Mouse (Mus musculus) layer of hippocampus, postnatal 36 days (tissue): ENCODE measurements around the gene Lcn10. TPM values are rescaled to one million over a fixed set of nuclear protein-coding genes. Genes with fewer than 3 reads are reported as not detected.
A peak's percentile ranks its signal among the peaks of the same experiment; 100 is the strongest.
"Not testable (repeated sequence)": the region's sequence is repeated elsewhere in the genome, so short reads cannot be mapped to it uniquely, and the experiment has no call there.

ENCODE experiments used
- DNase-seq, 2 experiments: peaks; one replicate each; pipeline ENCODE4 v3.0.0; 2022
- total RNA-seq, 2 experiments: library from RNA; stranded (reverse); gene quantifications; 2 replicates each; pipeline ENCODE4 v1.2.3; 2021

Lcn10 gene
- total RNA-seq = not detected

DNA sequence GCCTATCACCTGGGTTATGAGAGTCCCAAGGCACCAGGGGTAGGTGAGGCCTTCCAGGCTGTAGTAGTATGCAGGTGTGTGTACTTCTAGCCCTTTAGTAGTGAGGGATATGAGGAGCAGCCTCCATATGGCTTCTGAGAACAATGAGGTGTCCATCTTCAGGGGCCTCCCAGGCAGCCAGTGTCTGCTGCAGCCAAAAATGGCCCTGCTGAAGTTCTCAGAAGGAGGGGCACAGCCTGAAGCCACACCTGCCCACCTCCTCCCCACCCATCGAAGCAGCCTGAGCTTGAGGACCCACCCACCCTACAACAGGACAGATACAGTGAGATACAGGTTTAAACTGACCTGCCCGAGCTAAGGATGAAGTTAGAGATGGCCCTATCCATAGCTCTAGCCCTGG is at the start of gene Lcn10:
Gene Lcn10 (plus strand): TSS at position 301 of the 400 bp plus-strand sequence.
- no peak for DNase-seq

DNA sequence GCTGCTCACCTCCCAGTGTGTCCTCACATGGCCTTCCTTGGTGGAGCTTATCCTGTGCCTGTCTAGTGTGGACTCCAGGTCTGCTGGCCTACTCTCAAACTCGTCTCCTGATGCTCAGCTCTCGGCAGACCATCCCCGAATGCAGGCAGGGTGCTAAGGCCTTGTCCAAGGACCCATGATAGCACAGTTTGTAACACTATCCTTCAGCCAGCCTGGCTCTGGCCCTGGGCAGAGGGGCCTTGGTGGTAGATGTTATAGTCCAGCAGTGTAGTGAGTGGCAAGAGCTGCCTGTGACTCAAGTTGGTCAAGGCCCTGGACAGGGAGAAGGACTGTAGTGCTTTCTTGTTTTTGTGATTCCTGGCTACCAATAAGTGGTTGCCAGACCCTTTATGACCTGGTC is 48.9 kb upstream of the Lcn10 start:
- DNase-seq = no peak

DNA sequence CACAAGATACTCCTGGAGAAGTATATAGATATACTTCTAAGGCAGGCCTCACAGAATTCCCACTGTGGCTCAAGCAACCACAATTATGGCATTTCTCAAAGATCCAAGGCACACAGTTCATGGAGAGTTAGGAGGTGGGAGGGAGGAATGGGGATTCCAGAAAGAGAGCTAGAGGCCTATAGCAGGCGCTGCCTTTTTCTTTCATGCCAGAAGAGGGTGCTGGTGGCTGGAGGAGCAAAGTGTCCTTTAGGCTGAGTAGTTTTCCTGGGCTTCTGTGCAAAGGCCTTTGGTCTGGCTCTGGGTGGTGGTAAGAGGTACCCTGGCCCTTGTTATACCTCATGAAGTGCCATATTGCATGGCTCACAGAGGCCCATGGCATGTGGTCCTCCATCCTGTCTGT is 48.5 kb upstream of the Lcn10 start:
- DNase-seq = no peak

DNA sequence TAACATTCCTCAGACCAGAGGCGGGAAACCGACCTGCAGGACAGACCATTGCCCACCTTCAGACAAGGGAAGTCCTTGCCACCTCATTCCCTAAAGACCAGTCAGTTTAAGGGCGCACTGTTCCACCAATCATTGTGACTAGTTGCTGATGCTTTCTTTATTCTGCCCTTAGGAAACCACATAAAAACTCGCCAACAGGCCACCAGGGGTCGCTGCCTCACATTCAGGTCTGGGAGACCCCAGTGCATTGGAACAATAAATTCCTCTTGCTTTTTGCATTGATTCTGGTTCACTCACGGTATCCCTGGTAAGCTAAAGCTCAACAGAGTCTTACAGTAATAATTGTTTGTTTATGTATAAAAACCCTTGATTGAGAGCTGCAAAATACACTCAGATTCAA is 42.6 kb upstream of the Lcn10 start:
- DNase-seq = no peak

DNA sequence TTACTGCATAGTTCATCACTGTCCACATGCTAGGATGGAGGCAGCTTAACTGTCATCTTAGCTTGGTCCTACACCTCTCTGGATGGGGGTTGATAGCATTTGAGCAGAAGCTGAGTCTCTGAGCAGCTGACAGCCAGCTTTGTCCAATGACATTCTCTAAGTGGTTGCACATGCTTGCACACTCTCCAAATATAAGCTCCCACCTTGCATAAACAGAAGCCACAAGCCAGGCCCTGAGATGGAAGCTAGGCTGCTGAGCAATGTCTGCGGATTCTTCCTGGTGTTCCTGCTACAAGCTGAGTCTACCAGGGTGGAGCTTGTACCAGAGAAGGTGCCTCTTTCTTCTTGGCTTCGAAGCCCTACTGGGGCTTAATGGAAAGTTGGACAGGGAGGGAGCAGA is 29.6 kb upstream of the Lcn10 start, which contains the start of gene Lcn8:
Gene Lcn8 (plus strand): TSS at position 219 of the 400 bp plus-strand sequence.
- no peak for DNase-seq

DNA sequence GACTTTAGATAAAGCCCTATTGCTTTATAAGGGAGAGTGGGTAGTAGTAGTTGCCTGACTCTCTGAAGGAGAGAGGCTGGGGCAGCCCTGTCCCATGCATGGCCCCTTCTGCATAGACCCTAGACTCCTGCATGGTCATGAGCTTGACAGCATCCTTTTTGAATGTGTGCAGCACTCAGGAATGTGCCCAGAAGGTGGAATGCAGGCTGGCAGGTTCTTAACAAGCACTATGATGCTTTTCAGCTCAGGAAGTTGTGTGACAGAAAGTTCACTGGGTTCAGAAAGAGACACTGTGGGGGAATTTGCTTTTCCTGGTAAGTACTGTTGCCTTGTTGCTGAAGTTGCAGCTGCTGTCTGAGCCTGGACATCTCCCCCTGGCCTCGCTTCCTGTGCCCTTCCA is 28.0 kb upstream of the Lcn10 start:
- no peak for DNase-seq

DNA sequence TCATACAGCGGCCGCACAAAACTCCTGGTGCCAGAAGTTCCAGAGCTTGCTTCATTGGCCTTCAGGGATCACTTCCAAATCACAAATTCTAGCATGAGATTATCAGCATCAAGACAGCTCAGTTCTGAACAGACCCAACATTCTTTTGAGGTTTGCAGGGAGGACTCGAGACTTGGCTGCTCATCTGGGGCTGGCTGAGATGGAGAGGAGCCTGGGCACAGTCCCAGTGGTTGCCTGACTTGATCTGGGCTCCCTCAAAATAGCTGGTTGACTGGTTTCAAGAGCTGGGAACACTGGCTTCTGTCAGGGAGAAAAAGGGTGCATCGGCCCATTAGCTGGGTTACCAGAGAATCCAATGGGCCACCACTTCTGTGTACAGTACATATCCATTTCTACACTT is 25.8 kb upstream of the Lcn10 start:
- peak in 1 of 2 experiments; percentile 19 for DNase-seq

DNA sequence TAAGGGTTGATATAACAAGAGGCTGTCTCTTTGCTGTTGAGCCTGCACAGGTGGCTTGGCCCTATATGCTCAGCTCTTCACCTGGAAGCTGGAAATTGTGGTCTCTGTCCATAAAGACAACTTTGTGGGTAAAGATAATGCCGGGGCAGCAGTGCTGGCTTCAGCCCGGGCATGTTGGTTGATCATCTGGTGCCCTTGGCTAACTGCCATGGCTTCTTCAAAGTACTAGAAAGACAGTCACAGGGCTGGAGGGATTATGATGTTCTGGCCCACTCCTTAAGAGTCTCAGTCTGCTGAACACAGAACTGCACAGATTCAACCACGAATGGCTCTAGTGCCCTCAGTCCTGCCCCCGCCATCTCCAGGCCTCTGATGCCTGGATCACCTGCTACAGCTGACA is 25.3 kb upstream of the Lcn10 start:
- no peak for DNase-seq

DNA sequence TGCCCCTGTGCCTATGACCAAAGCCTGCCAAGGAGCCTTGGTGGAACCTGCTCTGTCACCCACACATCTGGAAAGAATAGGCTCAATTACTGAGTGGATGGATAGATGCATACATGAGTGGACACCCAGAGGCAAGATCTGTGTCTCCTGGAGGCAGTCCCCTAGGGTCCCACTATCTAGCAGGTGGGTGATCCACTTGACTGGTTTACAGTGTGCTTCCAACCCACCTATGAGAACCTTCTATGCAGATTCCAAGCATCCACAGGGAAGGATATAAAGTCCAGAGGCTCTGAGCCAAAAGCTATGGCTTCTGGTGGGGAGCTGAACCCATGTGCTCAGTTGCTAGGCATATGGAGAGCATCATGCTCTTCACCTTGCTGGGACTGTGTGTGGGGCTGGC is 24.9 kb upstream of the Lcn10 start, which contains the start of gene Lcn5:
Gene Lcn5 (plus strand): TSS at position 301 of the 400 bp plus-strand sequence.
- no peak for DNase-seq

DNA sequence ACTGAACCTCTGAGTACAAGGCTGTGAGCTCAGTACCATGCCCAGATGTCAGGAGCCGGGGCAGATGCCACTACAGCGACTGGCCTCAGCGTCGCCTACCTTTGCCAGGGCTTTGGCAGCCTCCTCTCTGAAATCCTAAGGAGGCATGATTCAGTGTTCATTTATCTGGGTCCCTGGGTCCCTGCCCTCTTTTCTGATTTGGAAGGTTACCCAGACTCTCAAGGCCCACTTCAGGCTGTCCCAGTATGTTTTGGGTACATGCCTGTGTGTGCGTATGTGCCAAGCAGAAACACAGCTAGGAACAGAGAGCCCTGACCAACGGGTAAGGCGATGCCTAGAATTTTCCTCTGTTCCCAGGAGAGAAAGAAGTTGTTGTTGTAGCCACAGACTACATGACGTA is 22.2 kb upstream of the Lcn10 start:
- DNase-seq = no peak

DNA sequence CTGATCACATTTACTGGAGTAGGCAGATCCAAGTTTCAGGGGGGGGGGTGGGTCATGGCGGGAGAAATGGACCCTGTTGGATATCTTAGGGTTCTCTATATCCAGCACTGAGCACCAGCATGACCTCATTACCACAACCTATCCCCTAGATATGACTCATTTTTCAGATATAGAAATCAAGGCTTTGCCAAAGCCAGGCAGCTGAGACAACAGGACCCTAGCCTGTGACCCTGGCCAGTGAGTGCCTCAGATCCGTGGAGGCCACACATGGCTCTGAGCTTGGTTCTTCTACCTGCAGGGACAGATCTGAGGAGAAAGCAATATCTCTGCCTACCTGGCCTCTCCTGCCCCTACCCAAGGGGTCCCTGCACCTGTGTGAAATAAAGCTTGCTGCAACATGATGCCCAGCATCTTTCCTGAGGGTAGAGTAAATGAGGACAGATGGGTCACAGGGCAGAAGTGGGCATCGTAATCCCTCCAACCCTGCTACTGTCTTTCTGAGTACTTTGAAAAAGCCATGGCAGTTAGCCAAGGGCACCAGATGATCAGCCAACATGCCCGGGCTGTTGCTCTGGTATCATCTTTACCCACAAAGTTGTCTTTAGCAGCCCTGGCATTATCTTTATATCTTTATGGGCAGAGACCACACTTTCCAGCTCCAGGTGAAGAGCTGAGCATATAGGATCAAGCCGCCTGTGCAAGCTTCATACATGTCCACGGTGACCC is 21.1 kb upstream of the Lcn10 start:
- DNase-seq = no peak

DNA sequence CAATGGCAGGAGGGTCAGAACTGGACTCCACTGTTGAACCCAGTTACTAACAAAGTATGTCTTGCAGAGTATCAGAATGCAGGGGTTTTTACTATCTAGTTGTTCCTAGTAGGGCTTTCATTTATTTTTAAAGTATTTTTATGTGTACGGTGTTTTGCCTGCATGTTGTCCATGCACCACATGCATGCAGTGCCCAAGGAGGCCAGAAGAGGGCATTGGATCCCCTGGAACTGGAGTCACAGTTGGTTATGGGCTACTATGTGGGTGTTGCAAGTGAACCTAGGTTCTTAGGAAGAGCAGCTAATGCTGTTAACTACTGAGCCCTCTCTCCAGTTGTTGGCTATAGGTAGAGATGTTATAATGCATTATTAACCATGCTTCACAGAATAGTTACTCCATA is 19.0 kb upstream of the Lcn10 start:
- DNase-seq = peak; percentile 19 to 32

DNA sequence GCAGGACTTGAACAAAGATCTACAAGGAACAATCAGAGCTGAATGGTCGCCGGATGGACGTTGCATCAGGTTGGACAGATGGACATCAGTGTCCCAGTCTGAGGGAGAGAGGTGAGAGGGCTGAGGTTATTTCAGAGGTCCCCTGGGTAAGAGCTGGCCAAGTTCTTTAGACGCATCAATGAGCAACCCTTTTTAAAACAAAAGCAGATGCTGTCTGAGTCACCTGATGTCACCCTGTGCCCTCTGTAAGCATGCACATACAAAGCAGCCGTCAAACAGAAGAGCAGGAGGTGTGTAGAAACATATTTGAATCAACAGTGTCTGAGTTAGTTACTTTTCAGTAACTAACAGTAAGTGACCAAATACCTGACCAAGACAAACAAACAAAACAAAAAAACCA is 18.4 kb upstream of the Lcn10 start:
- no peak for DNase-seq

DNA sequence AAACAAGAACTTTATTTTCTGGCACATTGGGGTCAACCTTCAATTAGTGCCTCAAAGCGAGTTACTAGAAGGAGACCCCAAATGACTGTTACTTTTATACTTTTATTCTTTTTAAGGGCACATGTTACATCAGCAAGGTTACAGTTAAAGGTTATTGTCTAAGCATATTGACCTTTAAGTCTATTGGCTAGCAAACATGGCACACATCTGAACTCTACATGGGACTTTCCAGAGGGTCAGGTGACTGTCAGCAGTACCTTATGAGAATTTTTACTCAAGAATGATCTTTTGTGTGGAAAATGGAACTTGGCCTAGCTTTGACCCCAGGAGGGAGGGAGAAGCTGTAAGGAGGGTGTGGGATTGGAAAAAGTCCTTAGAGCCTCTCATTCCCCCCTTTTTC is 16.0 kb upstream of the Lcn10 start:
- no peak for DNase-seq

DNA sequence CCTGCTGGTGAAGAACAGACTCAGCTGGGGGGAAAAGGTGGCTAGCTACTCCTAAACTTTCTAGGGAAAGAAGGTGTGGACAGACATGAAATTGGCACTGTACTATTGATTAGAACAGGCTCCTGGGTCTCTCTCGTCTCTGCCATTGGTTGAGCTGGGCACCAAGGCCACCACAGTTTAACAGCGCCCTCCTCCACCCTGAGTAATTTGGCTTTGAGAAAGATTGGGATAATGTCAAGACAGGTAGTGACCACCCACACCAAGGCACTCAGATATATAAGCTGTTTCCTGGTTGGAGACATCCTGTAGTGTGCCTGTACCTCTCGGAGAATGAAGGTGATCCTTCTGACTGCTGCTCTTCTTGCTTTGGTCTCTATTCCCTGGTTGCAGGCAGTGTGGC is 6.0 kb upstream of the Lcn10 start, which contains the start of gene Lcn6:
Gene Lcn6 (plus strand): TSS at position 301 of the 400 bp plus-strand sequence.
- DNase-seq = no peak

DNA sequence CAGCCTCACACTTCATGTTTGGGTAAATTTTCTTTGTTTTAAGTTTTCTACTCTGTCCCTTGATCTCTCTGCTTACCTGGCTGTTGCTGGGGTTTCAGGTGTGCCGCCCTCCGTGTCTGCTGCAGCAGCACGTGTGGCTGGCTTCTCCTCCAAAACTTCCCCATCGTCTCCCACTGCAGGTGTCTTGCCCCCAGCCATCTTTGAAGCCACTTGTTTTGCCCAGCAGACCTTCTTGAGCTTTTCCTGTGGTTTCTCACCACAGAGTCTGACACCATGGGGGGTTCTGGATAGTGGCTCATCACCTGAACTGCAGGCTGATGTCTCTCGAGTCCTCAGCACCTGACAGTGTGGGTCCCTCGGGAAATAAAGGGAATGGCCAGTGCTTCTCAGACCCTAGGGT is 3.0 kb upstream of the Lcn10 start:
- no peak for DNase-seq

DNA sequence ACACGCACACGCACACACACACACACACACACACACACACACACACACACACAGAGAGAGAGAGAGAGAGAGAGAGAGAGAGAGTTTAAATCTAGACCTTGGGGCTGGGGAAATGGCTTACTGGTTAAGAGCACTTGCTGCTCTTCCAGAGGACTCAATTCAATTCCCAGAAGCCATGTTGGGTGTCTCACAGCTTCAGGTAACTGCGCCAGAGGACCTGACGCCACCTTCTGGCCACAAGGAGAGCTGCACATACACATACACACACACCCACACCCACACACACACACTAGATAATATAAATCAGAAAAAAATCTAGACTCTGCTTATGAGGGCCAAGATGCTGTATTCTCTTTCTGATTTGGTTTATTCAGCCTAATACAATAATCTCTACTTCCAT is 4.4 kb downstream of the Lcn10 start:
- DNase-seq = no peak

DNA sequence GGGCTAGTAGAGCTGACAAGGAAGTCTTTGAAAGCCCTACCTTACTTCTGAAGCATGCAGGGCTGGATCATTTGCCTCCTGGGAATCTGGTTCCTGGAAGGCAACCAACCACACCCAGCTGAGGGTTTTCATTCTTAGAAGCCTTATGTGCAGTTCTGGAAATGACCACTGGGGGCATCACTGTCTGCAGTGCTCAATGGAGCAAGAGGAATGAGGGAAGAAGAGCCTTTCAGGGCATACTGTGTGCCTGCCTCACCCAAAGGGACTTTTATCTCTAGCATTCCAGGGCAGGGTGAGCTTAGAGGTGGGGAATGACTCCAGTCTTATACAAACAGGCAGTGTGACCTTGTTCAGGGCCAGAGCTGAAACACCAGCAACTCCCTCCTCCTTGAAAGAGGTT is 12.1 kb downstream of the Lcn10 start:
- peak; percentile 33 to 47 for DNase-seq

DNA sequence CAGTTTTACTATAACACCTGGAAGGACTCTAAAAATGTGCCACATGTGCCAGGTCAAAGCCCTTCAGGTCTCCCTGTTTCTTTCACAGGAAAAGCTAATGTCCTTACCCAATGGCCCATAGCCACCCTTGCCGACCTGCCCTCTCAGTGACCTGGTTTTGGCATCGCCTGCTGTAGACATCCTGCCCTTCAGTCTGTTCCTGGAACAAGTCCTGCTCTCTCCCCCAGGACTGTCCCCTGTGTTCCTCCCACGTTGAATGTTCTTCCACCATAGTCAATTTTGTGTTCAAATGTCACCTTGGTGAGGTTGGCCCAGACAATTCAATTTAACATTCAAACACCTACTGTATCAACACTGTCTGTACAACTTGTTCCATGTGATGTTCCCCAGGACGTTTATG is 14.4 kb downstream of the Lcn10 start:
- DNase-seq = no peak

DNA sequence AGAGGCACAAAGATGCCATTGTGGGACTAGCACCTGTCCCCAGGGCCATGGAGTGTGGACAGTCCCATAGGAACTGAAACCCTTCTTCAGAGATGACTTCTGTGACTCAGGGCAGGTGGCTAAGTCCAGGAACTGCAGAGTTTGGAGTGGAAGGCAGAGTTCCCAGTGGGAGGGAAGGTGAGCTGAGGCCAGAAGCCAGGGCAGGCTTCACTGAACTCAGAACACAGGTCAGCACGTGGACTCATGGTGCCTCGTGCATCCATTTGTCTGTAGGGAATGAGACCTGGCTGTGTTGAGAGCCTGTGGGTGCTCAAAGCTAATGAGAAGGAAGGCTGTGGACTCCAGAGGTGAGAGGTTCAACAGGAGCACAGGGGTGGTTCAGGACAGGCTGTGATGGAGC is 16.2 kb downstream of the Lcn10 start:
- DNase-seq = no peak

DNA sequence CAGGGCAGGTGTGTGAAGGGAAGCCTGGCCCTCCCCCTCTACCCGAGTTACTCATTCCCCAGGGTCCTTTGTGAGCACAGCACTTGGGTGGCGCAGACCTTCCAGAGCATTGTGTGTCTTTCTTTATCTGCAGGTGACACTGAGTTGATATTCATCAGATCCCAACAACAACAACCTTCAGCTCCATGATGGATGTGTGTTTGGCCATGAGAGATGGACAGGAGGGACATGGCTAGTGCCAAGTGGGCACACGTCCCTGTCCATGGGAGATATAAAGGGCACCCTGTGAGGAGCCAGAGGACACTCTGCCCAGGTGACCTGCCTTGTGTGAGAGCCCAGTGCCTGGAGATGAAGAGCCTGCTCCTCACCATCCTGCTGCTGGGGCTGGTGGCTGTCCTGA is 17.2 kb downstream of the Lcn10 start, which contains the start of gene Obp2a:
Gene Obp2a (plus strand): TSS at position 301 of the 400 bp plus-strand sequence.
- DNase-seq = not testable (repeated sequence)

DNA sequence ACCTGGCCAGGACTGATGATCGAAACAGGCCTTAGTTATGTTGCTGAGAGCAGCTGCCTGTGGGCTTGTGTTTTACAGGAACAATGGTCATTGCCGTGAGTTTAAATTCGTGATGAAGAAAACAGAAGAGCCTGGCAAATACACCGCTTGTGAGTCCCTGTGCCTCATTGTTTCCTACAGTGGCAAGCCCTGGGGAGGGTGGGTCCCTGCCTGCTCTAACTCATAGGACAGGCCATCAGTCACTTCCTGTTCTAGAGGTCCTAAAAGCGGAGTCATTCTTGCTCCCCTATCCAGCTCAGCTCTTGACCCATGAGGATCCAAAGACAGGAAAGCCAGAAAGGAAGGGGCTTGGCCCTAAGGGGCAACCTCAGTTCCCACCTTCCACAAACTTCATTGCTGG is 18.5 kb downstream of the Lcn10 start:
- no peak for DNase-seq

DNA sequence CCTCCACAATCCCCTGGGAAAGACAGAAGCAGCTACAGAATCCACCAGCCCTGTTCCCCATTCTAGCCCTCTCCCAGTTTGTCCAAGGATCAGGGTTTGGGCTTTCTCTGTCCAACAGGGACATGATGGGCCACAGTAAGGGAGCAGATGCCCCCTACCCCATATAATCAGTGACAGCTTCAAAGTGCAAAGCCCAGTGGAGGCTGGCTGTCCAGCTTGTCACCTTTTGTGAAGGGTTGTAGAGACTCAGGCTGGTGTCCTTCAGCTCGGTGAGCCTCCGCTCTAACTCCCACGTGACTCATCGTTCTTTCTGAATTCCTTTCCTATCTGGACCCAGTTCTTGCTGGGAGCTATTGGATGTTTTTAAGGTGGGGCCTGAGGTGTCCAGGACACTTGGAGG is 21.2 kb downstream of the Lcn10 start:
- no peak for DNase-seq

DNA sequence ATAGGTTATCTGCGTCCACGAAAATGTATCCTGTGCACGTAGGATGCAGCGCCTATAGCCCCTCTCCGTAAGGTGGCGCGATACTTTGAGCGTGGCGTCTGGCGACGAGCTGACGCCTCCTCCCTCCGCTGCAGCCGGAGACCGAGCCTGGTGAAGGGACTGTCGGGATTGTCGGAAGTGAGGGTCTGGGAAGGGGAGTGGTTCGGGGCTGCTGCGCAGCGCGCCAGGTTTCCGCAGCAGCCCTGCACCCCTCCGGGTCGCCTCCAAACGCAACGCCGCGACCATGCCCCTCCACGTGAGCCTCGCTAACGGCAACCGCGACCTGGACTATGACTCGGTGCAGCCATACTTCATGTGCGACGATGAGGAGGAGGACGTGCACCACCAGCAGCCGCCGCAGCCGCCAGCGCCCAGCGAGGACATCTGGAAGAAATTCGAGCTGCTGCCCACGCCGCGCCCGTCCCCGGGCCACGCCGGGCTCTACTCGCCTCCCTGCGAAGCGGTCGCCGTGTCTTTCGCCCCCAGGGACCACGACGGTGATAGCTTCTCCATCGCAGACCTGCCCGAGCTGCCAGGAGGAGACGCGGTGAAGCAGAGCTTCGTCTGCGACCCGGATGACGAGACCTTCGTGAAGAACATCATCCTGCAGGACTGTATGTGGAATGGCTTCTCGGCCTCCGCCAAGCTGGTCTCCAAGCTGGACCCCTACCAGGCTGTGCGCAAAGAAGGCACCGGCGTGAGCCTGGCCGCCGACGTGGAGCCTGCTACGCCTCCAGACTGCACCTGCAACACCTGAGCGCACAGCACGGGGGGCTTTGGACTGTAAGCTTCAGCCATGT is 24.3 kb downstream of the Lcn10 start, which contains the start of gene Bmyc:
Gene Bmyc (plus strand): TSS at position 97 of the 839 bp plus-strand sequence.
- DNase-seq = peak; percentile 88 to 90
